Mouse (Mus musculus) cerebellum, postnatal 4 days (tissue): Measurements from ENCODE around the gene Galr3.
"Not testable (repeated sequence)": the region's sequence is repeated elsewhere in the genome, so short reads cannot be mapped to it uniquely, and the experiment has no call there.

Experiments used
- DNase-seq, 2 experiments: peaks; one replicate each; pipeline ENCODE4 v3.0.0; 2022; ENCODE audit warnings: low spot score in 2 of 2, mixed read lengths in 1 of 2

Gene Galr3

GRCm38 (mm10) chr15:79026511-79027290, 15.0 kb upstream of the Galr3 start:
- peak in 1 of 2 experiments; percentile 73 for DNase-seq

GRCm38 (mm10) chr15:79027291-79028205, 14.1 kb upstream of the Galr3 start:
- peak in 1 of 2 experiments; percentile 50 for DNase-seq

GRCm38 (mm10) chr15:79028237-79028738, 13.4 kb upstream of the Galr3 start, which contains the start of gene H1f0:
H1f0 (plus strand) TSS chr15:79028450.
- peak; percentile 95 to 98 for DNase-seq

- no peak for DNase-seq
Observed at GRCm38 (mm10) chr15:79028823-79029484, 12.7 kb upstream of the Galr3 start.

- no peak for DNase-seq
Observed at GRCm38 (mm10) chr15:79029519-79030241, 12.0 kb upstream of the Galr3 start.

GRCm38 (mm10) chr15:79030551-79031435, 10.9 kb upstream of the Galr3 start:
- peak; percentile 57 to 76 for DNase-seq

GRCm38 (mm10) chr15:79031908-79032307, 9.8 kb upstream of the Galr3 start:
- not testable (repeated sequence) for DNase-seq

GRCm38 (mm10) chr15:79037913-79038328, 3.8 kb upstream of the Galr3 start:
- DNase-seq: peak; percentile 49 to 75

GRCm38 (mm10) chr15:79038331-79038730, 3.4 kb upstream of the Galr3 start:
- no peak for DNase-seq

- peak in 1 of 2 experiments; percentile 44 for DNase-seq
Observed at GRCm38 (mm10) chr15:79038853-79039252, 2.8 kb upstream of the Galr3 start.

GRCm38 (mm10) chr15:79040501-79041416, 926 bp upstream of the Galr3 start:
- no peak for DNase-seq

- no peak for DNase-seq
Observed at GRCm38 (mm10) chr15:79042721-79043491, 1.2 kb downstream of the Galr3 start.

- no peak for DNase-seq
Observed at GRCm38 (mm10) chr15:79044837-79045236, 3.2 kb downstream of the Galr3 start.

- DNase-seq: no peak
Observed at GRCm38 (mm10) chr15:79048186-79048585, 6.5 kb downstream of the Galr3 start.

- DNase-seq: no peak
Observed at GRCm38 (mm10) chr15:79050160-79050845, 8.6 kb downstream of the Galr3 start.

GRCm38 (mm10) chr15:79050964-79051363, 9.3 kb downstream of the Galr3 start:
- no peak for DNase-seq
